Mouse (Mus musculus) retina, embryonic 14.5 days (tissue): Measurements from ENCODE around the gene Naa80.
"Not testable (repeated sequence)": the region's sequence is repeated elsewhere in the genome, so short reads cannot be mapped to it uniquely, and the experiment has no call there.

Source experiments
- DNase-seq: peaks from one replicate; pipeline ENCODE4 v3.0.0-alpha.2; 2015; ENCODE audit warnings: low spot score

Naa80 gene

GRCm38 (mm10) chr9:107573774-107574173 lies 4.9 kb upstream of the Naa80 start:
- not testable (repeated sequence) for DNase-seq

- no peak for DNase-seq
Measured at GRCm38 (mm10) chr9:107575579-107576356, 2.9 kb upstream of the Naa80 start.

GRCm38 (mm10) chr9:107576357-107577107 lies 2.2 kb upstream of the Naa80 start, which contains the start of gene Hyal1:
TSS of gene Hyal1 (plus strand) at chr9:107576927.
- peak; percentile 82 for DNase-seq

- DNase-seq, result no peak
Measured at GRCm38 (mm10) chr9:107577871-107578270, 816 bp upstream of the Naa80 start.

- DNase-seq, result no peak
Measured at GRCm38 (mm10) chr9:107579023-107579900, 575 bp downstream of the Naa80 start.

GRCm38 (mm10) chr9:107580501-107581317 lies 2.0 kb downstream of the Naa80 start, which contains the start of gene Hyal3:
TSS of gene Hyal3 (plus strand) at chr9:107580818.
- peak; percentile 76 for DNase-seq

- DNase-seq, result no peak
Measured at GRCm38 (mm10) chr9:107581584-107581983, 2.9 kb downstream of the Naa80 start.

- DNase-seq, result no peak
Measured at GRCm38 (mm10) chr9:107582509-107583062, 3.9 kb downstream of the Naa80 start.

- no peak for DNase-seq
Measured at GRCm38 (mm10) chr9:107583174-107583573, 4.5 kb downstream of the Naa80 start.

GRCm38 (mm10) chr9:107586504-107586903 lies 7.8 kb downstream of the Naa80 start:
- DNase-seq, result no peak

- peak; percentile 98 for DNase-seq
Measured at GRCm38 (mm10) chr9:107586974-107587832, 8.5 kb downstream of the Naa80 start, which contains the start of gene Ifrd2. TSS of gene Ifrd2 (plus strand) at chr9:107587642.

GRCm38 (mm10) chr9:107587833-107588639 lies 9.3 kb downstream of the Naa80 start:
- peak; percentile 62 for DNase-seq

- no peak for DNase-seq
Measured at GRCm38 (mm10) chr9:107590058-107590772, 11.5 kb downstream of the Naa80 start.

- no peak for DNase-seq
Measured at GRCm38 (mm10) chr9:107590773-107591060, 12.0 kb downstream of the Naa80 start.

- no peak for DNase-seq
Measured at GRCm38 (mm10) chr9:107593101-107593976, 14.7 kb downstream of the Naa80 start.

GRCm38 (mm10) chr9:107594281-107595062 lies 15.8 kb downstream of the Naa80 start:
- no peak for DNase-seq
